Mouse (Mus musculus) lung, embryonic 14.5 days (tissue): Measurements from ENCODE around the gene Esrp2. TPM values are rescaled to one million over a fixed set of nuclear protein-coding genes. Genes with fewer than 3 reads are reported as not detected.

Experiments
- ATAC-seq: fragments of 200-750 bp; cut with Nextera tagmentation; 2 replicates; pipeline ENCODE4 v1.8.0; 2017; ENCODE audit warnings: mild to moderate bottlenecking, moderate TSS enrichment, moderate library complexity; ENCODE audit not compliant: insufficient read depth
- DNase-seq: peaks from one replicate; pipeline ENCODE4 v3.0.0-alpha.2; 2015
- H3K27ac ChIP-seq: fragments of 300-500 bp; sonication (generic); 2 replicates; pipeline ENCODE4 v1.5.1; 2014; ENCODE audit warnings: low read depth, mild to moderate bottlenecking, moderate library complexity
- H3K27me3 ChIP-seq: fragments of 300-500 bp; sonication (generic); 2 replicates; pipeline ENCODE4 v1.6.1; 2014; ENCODE audit warnings: low read length, control low read depth; ENCODE audit not compliant: insufficient read depth
- H3K36me3 ChIP-seq: fragments of 300-500 bp; sonication (generic); 2 replicates; pipeline ENCODE4 v1.6.1; 2014; ENCODE audit warnings: control low read depth; ENCODE audit not compliant: insufficient read depth
- H3K4me1 ChIP-seq: fragments of 300-500 bp; sonication (generic); 2 replicates; pipeline ENCODE4 v1.6.1; 2014; ENCODE audit warnings: antibody characterized with exemption, control low read depth; ENCODE audit not compliant: insufficient read depth
- H3K4me2 ChIP-seq: fragments of 300-500 bp; sonication (generic); 2 replicates; pipeline ENCODE4 v1.6.1; 2014; ENCODE audit warnings: mild to moderate bottlenecking
- H3K4me3 ChIP-seq: fragments of 300-500 bp; sonication (generic); 2 replicates; pipeline ENCODE4 v1.5.1; 2014; ENCODE audit warnings: low read depth, low read length
- H3K9ac ChIP-seq: fragments of 300-500 bp; sonication (generic); 2 replicates; pipeline ENCODE4 v1.6.1; 2014
- H3K9me3 ChIP-seq: fragments of 300-500 bp; sonication (generic); 2 replicates; pipeline ENCODE4 v1.6.1; 2016; ENCODE audit warnings: low read depth, low read length, control low read depth
- CTCF ChIP-seq: IDR thresholded peaks from 2 replicates; pipeline ENCODE4 v1.5.1; 2016; ENCODE audit warnings: antibody characterized with exemption, low read depth
- WGBS: fragments of 180-500 bp; shearing (Covaris S2); extraction: QIAGEN DNeasy Blood & Tissue Kit; methylation state at CpG from one replicate; pipeline ENCODE4 v1.1.7; 2014; 5-methylcytosine and 5-hydroxymethylcytosine counted together
- polyA plus RNA-seq: library from polyadenylated mRNA; unstranded; fragments of >200 nt; fragmentation: Nextera tagmentation; extraction: Ambion mirVana; gene quantifications from 2 replicates; pipeline ENCODE4 v1.2.1, GENCODE M21; 2014

The Esrp2 gene
- polyA plus RNA-seq, 1 experiment from 2014 or later, result 31.1 TPM

- Histone ChIP-seq H3K36me3 (peaks cover 60% of the 10 kb centered on the region), H3K9ac (no peak overlapping the region), H3K4me1 (no peaks in the 10 kb centered on the region), H3K4me3 (no peak overlapping the region), H3K27ac (no peak overlapping the region), H3K4me2 (no peak overlapping the region), H3K9me3 (no peaks in the 10 kb centered on the region), H3K27me3 (no peaks in the 10 kb centered on the region)
- WGBS, result 84% methylated on average over 2 of the region's 2 CpGs
- no peak for TF ChIP-seq CTCF
- DNase-seq, result no peak
- no peak for ATAC-seq
Measured at GRCm38 (mm10) chr8:106103888-106104287, 32.9 kb downstream of the Esrp2 start.

DNA sequence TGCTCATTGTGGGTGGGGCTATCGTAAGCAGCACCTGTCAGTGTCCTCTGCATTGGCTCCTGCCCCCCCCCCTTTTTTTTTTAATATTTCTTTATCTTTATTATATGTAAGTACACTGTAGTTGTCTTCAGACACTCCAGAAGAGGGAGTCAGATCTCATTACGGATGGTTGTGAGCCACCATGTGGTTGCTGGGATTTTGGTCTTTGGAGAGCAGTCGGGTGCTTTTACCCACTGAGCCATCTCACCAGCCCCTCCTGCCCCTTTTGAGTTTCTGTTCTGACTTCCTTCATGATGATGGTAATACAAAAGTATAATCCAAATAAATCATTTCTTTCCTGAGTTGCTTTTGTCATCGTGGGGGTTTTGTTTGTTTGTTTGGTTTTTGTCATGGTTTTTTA is 34.5 kb downstream of the Esrp2 start:
- H3K27ac ChIP-seq, result no peak overlapping the region
- no peaks in the 10 kb centered on the region for H3K9me3 ChIP-seq
- H3K4me1 ChIP-seq, result no peaks in the 10 kb centered on the region
- 84% methylated on average over 4 of the region's 4 CpGs for WGBS
- H3K27me3 ChIP-seq, result no peaks in the 10 kb centered on the region
- H3K36me3 ChIP-seq, result peaks cover 50% of the 10 kb centered on the region
- H3K9ac ChIP-seq, result no peak overlapping the region
- ATAC-seq, result no peak
- H3K4me3 ChIP-seq, result no peak overlapping the region
- DNase-seq, result no peak
- no peak overlapping the region for H3K4me2 ChIP-seq
- no peak for TF ChIP-seq CTCF

Other genes with a start within 250 kb of the Esrp2 start
- gene Nrn1l, start 243.4 kb downstream of the Esrp2 start, polyA plus RNA-seq, result 0.97 TPM in 1 of 2 replicates, not detected in the other
- 32.0 and 33.7 TPM in 2 replicates for gene Pskh1, start 236.5 kb downstream of the Esrp2 start, polyA plus RNA-seq
- 0.41 and 0.68 TPM in 2 replicates for gene Ctrl, start 203.1 kb downstream of the Esrp2 start, polyA plus RNA-seq
- gene Psmb10, start 198.5 kb downstream of the Esrp2 start, polyA plus RNA-seq, result 33.6 and 34.0 TPM in 2 replicates
- 1.2 and 2.1 TPM in 2 replicates for gene Lcat, start 193.6 kb downstream of the Esrp2 start, polyA plus RNA-seq
- 32.9 and 35.8 TPM in 2 replicates for gene Slc12a4, start 170.9 kb downstream of the Esrp2 start, polyA plus RNA-seq
- not detected in 2 replicates for gene Dpep3, start 157.5 kb downstream of the Esrp2 start, polyA plus RNA-seq
- 20.0 and 20.3 TPM in 2 replicates for gene Dus2, start 145.6 kb downstream of the Esrp2 start, polyA plus RNA-seq
- not detected in 2 replicates for gene Dpep2nb, start 131.0 kb downstream of the Esrp2 start, polyA plus RNA-seq
- gene Ddx28, start 125.1 kb downstream of the Esrp2 start, polyA plus RNA-seq, result 19.1 and 19.5 TPM in 2 replicates
- 7.1 and 7.6 TPM in 2 replicates for gene Nfatc3, start 78.1 kb downstream of the Esrp2 start, polyA plus RNA-seq
- 3.5 and 3.8 TPM in 2 replicates for gene Pla2g15, start 13.4 kb upstream of the Esrp2 start, polyA plus RNA-seq
- gene Slc7a6, start 31.9 kb upstream of the Esrp2 start, polyA plus RNA-seq, result 80.6 and 85.0 TPM in 2 replicates
- 36.7 and 38.6 TPM in 2 replicates for gene Slc7a6os, start 74.0 kb upstream of the Esrp2 start, polyA plus RNA-seq
- 48.7 and 53.9 TPM in 2 replicates for gene Prmt7, start 74.0 kb upstream of the Esrp2 start, polyA plus RNA-seq
- gene Smpd3, start 201.0 kb upstream of the Esrp2 start, polyA plus RNA-seq, result 0.57 and 0.93 TPM in 2 replicates